Mouse (Mus musculus) CD4-positive, CD25-positive, alpha-beta regulatory T cell, adult 4 months (primary cell): ENCODE data around the gene Arf6. TPM values are rescaled to one million over a fixed set of nuclear protein-coding genes. Genes with fewer than 3 reads are reported as not detected.
A peak's percentile ranks its signal among the peaks of the same experiment; 100 is the strongest.
"Not testable (repeated sequence)": the region's sequence is repeated elsewhere in the genome, so short reads cannot be mapped to it uniquely, and the experiment has no call there.

Experiments used
- ATAC-seq: one replicate; pipeline ENCODE4 v1.8.0; 2017
- polyA plus RNA-seq, 2 experiments: library from polyadenylated mRNA; unstranded; fragments of 100-300 nt; shearing (Covaris generic); gene quantifications; one replicate each; pipeline ENCODE4 v1.2.1; 2017

Gene Arf6
- 10 to 100 TPM; 27.8 to 79.0 TPM for polyA plus RNA-seq

- peak; percentile 74 for ATAC-seq
Observed at GRCm38 (mm10) chr12:69371854-69372671, at the start of gene Arf6, which contains the start of gene Gm9887. Arf6 (plus strand) TSS chr12:69372150. Gm9887 (minus strand) TSS chr12:69372458.

DNA sequence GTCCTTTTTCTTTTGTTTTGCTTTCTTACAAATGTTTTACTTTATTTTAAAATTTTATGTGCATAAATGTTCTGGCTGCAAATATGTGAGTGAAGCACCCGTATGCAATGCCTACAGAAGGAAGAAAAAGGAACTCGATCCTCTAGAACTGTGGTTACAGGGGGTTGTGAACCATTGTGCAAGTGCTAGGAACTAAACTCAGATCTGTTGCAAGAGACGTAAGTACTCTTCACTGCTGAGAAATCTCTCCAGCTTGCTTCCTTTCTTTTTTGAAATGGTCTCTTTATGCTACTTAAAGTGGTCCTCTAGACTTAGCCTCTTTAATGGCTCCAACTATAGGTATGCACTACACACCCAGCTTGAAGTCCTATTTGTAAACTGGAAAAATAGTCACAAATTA is 40.8 kb upstream of the Arf6 start:
- no peak for ATAC-seq

DNA sequence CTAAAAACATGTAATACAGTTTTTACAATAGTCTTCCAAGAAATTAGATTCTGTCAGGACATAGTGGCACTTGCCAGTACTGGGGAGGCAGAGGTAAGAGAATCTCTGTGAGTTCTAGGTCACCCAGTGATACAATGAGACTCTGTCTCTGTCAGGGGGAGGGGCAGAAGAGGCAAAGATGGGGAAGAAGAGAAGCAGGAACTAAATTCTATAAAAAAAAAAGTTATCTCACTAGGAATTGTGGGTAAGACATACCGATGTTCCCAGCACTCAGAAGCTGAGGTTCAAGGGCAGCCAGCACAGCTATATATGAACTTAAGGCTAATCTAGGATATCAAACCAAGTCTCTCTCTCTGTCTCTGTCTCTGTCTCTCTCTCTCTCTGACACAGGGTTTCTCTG is 39.8 kb upstream of the Arf6 start:
- no peak for ATAC-seq

DNA sequence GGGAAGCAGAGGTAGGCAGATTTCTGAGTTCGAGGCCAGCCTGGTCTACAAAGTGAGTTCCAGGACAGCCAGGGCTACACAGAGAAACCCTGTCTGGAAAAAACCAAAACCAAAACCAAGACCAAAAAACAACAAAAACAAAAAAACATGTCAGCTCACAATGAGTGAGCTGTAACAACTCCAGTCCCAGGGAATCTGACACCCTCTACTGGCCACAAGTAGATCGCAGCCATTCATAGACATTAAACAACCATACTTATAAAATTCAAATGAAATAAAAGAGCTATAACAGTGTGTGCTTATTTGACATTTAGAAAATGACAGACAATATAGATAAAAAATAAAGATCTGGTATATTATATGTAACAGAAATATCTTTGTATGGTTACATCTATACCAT is 38.4 kb upstream of the Arf6 start:
- ATAC-seq, result peak; percentile 93

DNA sequence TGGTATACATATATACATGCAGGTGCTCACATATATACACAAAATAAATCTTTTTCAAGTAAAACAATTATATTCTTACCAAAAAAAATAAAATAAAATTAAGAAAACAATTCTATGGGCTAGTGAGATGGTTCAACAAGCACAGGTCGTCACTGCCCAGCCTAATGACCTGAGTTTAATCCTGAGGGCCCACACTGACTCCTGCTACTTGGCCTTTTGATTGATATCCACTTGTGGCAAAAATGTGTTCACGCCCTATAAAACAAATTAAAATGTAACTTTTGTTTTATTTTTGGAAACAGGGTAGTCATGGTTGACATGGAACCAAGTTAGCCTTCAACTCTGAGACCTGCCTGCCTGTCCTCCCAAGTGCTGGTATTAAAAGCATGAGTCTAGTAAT is 22.0 kb upstream of the Arf6 start:
- ATAC-seq, result no peak

- ATAC-seq, result peak; percentile 43
Observed at GRCm38 (mm10) chr12:69351685-69352084, 20.3 kb upstream of the Arf6 start.

DNA sequence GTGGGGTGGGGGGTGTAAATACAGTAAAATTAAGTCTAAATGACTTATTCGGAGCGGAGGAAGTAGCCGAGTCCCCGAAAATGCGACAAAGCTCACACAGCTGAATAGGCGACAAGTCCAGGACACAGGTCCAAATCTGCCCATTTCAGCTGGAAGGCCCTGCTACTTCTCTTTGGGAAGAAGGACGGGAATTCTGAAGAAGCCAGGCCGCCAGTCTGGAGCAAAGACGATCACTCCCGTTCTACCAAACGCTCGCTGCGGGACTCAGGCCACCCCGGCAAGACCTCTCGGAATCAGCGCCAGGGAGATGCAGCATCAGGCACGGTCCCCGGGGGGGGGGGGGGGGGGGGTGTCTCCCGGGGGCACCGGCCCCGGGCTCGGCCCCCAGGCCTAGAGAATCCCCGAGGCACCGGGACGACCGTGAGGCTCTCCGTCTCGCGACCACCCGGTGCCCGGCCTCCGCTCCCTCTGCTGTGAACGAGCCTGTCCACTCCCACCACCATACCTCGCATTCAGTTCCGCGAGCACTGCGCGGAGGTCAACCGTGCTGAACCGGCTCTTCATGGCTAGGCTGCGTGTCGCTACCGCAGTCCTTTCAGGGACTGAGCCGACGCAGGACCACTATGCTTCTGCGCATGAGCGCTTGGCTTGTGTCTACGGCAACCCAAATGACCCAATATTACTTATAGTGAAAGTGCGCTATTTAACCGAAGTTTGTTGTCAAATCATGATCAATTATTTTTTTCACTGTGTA is 15.2 kb upstream of the Arf6 start, which contains the start of gene Nemf:
Nemf (minus strand) TSS at position 620 of the 754 bp plus-strand sequence.
- ATAC-seq, result peak; percentile 33

DNA sequence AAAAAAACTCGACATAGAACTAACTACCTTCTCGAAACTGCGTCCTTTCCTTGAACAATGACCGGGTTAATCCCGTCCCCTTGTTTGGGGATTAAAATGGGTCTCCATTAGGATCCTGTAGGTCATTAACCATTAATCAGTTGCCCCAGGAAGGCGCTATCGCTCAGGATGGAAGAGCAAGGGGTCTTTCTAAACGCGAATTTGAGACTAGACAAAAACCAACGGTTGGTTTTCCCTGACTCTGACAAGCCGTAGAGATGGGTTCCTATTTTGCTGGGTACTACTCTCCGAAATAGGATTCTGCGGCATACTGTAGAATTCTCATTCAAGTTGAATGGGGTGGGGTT is 14.7 kb upstream of the Arf6 start:
- no peak for ATAC-seq

DNA sequence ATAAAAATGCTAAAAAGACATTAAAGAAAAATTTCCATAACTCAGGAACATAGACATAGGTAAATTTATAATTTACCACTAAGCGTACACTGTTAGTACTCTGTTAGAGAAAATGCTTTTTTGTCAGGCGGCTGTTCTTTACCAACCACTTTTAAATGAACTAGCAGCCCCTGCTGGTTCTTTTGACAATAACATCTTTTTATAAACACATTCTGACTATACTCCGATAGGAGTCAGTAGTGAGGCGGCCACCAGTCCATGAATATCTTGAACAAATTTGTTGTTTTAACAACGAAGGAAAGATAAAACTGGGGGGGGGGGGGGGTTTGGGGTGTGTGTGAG is 11.3 kb upstream of the Arf6 start:
- peak; percentile 29 for ATAC-seq

DNA sequence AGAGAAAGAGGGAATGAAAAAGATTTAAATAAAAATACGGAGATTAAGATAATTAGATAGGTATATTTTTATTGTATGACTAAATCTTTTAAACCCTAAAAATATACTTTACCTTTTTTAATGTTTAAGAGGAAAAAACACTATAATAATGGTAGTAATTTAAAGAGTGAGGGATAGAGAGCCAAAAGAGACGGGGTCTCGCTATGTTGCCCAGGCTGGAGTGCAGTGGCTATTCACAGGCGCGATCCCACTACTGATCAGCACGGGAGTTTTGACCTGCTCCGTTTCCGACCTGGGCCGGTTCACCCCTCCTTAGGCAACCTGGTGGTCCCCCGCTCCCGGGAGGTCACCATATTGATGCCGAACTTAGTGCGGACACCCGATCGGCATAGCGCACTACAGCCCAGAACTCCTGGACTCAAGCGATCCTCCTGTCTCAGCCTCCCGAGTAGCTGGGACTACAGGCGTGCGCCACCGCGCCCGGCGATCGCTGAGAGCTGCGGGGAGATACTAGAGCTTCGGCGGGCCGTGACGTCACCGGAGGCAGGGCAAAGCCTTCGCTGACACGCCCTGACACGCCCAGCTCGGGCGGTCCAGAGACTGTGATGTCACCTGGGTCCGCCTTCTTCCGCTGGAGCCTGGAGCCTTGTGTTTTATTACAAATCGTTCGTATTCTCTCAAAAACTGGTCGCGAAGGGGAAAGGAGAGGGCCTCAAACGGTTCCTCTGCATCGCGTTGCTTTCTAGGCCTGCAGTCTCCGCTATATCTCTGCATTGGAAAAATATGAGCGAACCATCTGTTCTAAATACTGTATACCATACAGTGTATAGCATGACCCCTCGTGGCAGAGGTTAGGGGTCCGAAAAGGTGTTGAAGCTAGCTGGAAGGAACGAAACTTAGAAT is 10.7 kb upstream of the Arf6 start:
- peak; percentile 88 for ATAC-seq

GRCm38 (mm10) chr12:69361919-69362318 is 10.0 kb upstream of the Arf6 start:
- ATAC-seq, result no peak

DNA sequence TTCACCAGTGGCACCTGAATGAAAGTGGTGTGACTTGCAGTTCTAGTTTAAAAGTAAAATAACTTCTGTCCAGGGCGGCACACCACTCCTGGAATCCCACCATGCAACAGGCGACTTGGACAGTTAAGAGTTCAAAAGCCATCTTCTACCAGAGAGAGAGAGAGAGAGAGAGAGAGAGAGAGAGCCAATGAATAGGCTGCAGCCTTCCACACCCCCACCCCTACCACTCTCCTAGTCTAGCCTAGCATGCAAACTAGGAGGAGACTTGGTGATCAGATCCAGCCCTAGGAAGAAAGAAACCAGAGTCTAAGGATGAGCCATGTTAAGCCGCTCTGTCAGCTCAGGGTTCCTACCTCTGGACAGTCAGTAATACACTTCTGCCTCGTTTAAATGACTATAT is 9.6 kb upstream of the Arf6 start:
- ATAC-seq, result no peak

GRCm38 (mm10) chr12:69363110-69363509 is 8.8 kb upstream of the Arf6 start:
- not testable (repeated sequence) for ATAC-seq

DNA sequence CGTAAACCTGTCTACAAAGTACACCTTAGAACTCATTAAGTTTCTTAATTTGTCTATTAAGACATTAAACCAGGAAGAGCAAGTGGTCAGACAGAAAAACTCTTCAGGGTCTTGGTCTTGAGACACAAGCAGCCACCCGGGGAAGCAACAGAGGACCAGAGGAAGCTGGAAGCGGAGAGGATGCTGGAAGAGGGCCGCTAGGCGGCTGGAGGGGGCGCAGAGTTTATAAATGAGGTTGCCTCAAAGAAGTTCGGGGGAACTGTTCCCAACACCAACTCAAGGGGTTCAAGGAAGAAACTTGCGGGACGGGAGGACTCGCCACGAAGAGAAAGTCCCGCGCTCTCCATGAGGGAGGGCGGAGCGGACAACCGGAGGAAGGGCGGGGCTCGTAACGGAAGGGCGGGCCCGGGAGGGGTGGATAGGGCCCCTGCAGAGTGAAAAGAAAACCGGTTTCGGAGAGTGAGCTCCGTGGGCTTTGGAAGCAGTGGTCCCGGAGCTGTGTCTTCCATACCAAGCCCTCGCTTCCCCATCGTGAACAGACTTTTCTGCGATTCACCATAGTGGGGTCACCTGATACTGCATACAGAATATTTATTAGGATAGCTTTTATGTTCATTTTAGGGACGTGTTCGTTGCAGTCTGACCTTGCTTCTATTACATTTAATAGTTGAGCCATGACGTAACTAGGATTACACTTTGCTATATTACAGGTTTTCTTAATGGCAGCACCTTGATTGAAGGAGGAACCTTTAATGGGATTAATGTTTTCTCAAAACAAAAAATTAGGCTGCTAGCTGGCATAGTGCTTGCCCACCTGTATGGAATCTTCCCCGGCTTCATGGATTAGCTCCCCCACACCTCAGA is 7.8 kb upstream of the Arf6 start:
- peak; percentile 46 for ATAC-seq

DNA sequence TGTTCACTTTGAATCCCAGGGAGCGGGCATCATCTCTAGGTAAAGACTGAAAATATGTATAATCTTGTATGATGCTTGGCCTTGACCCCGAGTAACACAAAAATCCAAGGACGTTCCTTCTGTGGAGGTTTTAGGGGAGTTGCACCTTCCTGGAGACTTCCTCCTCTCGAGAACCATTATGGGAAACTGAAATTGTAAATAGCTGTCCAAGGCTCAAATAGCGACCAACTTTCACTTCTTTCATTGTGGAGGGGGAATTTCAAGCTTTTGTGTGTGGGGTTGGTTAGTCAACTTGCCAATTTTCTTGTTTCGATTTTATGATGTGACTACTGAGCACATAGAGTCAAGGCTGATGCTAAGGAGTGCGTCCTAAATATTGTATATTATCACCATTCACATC is 6.2 kb upstream of the Arf6 start:
- ATAC-seq, result no peak

GRCm38 (mm10) chr12:69366424-69366823 is 5.5 kb upstream of the Arf6 start:
- ATAC-seq, result no peak

- no peak for ATAC-seq
Observed at GRCm38 (mm10) chr12:69367557-69367956, 4.4 kb upstream of the Arf6 start.

DNA sequence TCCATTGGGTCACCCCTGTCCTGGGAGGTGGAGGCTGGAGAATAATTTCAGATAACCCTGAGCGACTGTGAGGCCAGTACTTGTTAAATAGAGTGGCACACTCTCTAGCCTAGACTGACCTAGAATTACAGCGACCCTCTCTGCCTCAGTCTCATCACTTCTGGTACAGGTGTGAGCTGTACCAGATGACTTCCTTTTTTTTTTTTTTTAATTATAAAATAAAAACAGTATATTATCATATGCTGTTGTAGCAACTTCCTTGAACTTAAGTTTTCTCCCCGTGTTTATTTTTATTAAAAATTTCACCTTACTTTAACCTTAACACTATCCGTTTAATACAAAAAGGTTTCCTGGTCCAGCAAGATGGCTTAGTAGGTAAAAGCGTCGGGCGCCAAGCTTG is 1.0 kb upstream of the Arf6 start:
- no peak for ATAC-seq

DNA sequence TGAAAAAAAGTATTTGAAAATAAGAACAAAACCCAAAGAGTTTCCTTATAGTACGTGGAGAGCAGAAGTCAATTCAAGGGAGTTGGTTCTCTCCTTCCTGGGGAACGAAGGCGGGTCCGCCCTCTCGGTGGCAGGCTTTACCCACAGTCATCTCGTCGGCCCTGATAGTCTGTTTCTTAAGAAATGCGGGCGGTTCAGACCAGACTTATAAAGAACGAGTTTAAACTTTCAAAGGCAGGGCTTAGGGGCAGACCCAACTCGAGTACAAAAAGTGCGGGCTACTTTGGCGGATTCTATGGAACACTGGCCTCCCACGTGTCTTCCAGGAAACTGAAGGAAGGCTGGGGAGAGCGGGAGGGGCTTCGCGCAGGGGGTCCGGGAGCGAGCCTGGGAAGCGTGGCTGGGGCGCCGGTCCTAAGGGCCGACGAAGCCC is 513 bp upstream of the Arf6 start:
- ATAC-seq, result peak; percentile 52

- ATAC-seq, result no peak
Observed at GRCm38 (mm10) chr12:69372731-69373331, 881 bp downstream of the Arf6 start.
